Comparison of ENCODE assay signal across 13 mouse cellular contexts in the genomic region with DNA sequence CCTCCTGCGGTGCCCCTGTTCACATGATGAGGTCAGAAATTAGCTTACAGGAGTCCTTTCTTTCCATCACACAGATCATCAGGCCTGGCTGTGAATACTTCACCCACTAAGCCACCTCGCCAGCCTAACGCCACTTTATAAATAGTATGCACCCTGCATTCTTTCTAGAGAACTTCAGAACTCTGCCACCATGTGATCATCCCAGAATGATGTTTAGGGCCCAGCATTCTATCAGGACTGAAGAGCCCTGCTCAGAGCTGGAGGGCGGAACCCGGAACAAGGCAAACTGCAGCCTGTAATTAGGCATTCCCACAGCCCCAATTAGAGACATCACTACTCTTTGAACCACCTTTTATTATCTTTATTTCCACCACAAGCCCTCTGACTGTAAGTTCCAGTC.
"Had no signal": no experiment of that assay in that cellular context is flagged by ENCODE, and none has a peak within 500 bp of the region (broad histone marks: within the 10 kb centered on the region; RNA-seq: fewer than 3 reads in every experiment).

No protein-coding gene starts in this region.

- H3K27ac ChIP-seq: left cerebral cortex, adult 2 months; limb, embryonic 15.5 days; liver, embryonic 12.5 days; lung, embryonic 15.5 days; midbrain, embryonic 10.5 days; neural tube, embryonic 15.5 days had no signal

- H3K4me1 ChIP-seq: limb, embryonic 15.5 days; liver, embryonic 12.5 days; midbrain, embryonic 10.5 days; neural tube, embryonic 15.5 days had no signal

- H3K36me3 ChIP-seq: limb, embryonic 15.5 days; liver, embryonic 12.5 days; lung, embryonic 15.5 days; midbrain, embryonic 10.5 days; neural tube, embryonic 15.5 days had no signal

- H3K9ac ChIP-seq: limb, embryonic 15.5 days; liver, embryonic 12.5 days; lung, embryonic 15.5 days; neural tube, embryonic 15.5 days had no signal

- H3K4me2 ChIP-seq: limb, embryonic 15.5 days; liver, embryonic 12.5 days; lung, embryonic 15.5 days; neural tube, embryonic 15.5 days had no signal

- H3K9me3 ChIP-seq: limb, embryonic 15.5 days; liver, embryonic 12.5 days; lung, embryonic 15.5 days; midbrain, embryonic 10.5 days; neural tube, embryonic 15.5 days had no signal

- DNase-seq: kidney, postnatal 25 days; lung, postnatal 4 days; midbrain, embryonic 14.5 days; right cerebral cortex, adult 18-20 months; right cerebral cortex, postnatal 25 days; thymus, postnatal 36 days had no signal

- ATAC-seq: liver, embryonic 12.5 days had no signal

- H3K4me3 ChIP-seq: left cerebral cortex, adult 2 months; limb, embryonic 15.5 days; liver, embryonic 12.5 days; lung, embryonic 15.5 days; midbrain, embryonic 10.5 days; myocyte; neural tube, embryonic 15.5 days had no signal

- H3K27me3 ChIP-seq: limb, embryonic 15.5 days; liver, embryonic 12.5 days; lung, embryonic 15.5 days; neural tube, embryonic 15.5 days had no signal
